Mouse (Mus musculus) brain, embryonic 18.5 days (tissue): ENCODE data around the gene Fabp3.

Experiments used
- DNase-seq: peaks from one replicate; pipeline ENCODE4 v3.0.0-alpha.2; 2012; ENCODE audit warnings: low read depth, low spot score

The Fabp3 gene

DNA sequence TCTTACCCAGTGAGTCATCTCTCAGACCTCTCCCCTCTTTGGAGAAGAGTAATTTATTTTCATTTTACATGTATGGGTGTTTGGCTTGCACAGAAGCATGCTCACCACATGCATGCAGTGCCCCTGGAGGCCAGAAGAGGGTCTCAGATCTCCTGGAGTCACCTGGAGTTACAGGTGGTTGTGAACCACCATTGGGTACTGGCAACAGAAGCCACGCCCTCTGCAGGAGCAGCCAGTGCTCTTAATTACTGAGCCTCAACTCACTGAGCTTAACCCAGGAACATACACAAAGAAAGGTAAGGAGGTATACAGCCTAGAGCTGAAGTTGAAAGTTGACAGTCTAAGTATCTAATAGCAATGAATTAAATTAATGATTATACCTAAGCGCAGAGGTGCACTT, 17.1 kb downstream of the Fabp3 start:
- no peak for DNase-seq

DNA sequence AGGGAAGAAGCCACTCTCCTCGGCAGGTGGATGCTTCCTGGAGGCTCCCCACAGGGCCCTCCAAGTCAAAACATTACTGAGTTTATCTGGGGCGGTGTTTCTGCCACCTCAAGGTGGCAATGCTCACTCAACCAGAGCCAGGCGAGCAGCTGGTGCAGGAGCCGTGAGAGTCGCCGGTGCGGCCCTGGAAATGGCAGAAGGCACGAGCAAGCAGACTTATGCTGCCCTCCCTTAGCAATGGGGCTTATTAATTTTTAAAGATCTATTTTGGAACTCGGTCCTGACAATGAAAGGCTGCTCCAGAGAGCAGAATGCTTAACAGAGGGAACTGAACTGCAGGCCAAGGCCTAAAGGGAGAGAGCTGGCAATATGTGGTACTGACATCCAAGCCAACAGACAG, 19.0 kb downstream of the Fabp3 start:
- no peak for DNase-seq

DNA sequence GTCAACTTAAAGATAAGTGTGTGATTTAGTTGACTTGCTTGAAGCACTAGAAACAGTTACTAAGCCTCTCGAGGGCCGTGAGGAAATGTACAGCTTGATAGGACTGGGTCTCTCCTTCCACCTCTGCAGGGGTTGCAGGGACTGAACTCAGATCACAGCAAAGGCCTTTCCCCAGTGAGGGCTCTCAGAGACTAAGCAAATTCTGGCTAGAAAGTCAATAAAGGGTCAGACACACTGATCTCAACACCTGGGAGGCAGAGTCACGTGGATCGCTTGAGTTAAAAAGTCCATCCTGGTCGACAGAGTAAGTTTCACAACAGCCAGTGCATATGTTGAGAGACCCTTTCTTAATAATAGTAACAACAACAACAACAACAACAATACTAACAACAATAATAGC, 27.5 kb downstream of the Fabp3 start:
- DNase-seq: no peak

DNA sequence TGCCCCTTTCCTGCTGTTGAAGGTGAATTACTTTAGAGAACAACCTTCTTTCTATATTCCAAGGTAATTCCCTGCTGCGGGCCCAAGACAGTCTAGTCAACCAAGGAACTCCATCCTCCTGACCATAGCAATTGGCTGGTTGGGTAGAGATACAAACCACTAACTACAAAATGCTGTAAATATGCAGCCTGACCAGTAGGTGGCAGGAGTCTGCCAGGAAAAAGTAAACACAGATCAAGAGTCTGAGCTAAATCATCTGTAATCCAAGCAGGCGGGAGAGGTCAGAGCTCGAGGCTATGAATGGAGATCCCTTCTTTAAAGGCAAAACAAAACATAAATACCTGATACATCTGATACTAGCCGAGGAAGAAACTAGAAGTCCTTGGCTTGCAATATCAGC, 33.3 kb downstream of the Fabp3 start:
- DNase-seq: peak; percentile 16

- DNase-seq: no peak
These were observed 41.3 kb downstream of the Fabp3 start for GRCm38 (mm10) chr4:130349666-130350065.

- no peak for DNase-seq
These were observed 42.5 kb downstream of the Fabp3 start for GRCm38 (mm10) chr4:130350690-130351422.

DNA sequence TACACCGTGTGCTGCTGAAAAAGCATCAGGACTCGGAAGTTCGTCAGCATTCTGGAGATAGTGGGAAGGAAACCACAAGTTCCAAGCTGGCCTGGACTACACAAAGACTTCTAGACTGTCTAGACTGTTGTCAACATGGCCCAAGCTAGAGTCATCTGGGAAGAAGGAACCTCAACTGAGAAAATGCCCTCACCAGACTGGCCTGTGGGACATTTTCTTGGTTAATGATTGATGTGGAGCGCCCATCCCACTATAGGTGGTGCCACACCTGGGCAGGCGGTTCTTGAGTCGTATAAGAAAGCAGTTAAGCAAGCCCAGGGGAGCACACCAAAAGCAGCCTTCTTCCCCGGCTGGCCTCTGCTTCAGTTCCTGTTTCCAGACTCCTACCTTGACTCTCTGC, 44.2 kb downstream of the Fabp3 start:
- DNase-seq: no peak

DNA sequence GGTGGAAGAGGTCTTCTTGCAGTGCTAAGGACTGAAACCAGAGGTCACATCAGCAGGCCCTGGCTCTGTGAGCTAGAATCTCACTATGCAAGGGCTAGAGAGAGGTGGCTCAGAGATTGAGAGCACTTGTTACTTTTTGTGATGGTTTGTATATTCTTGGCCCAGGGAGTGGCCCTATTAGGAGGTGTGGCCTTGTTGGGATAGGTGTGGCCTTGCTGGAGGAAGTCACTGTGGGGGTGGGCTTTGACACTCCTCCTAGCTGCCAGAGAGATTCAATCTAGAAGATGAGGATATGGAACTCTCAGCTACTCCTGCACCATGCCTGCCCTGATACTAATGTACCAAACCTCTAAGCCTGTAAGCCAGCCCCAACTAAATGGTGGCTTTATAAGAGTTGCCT, 49.6 kb downstream of the Fabp3 start:
- DNase-seq: no peak

DNA sequence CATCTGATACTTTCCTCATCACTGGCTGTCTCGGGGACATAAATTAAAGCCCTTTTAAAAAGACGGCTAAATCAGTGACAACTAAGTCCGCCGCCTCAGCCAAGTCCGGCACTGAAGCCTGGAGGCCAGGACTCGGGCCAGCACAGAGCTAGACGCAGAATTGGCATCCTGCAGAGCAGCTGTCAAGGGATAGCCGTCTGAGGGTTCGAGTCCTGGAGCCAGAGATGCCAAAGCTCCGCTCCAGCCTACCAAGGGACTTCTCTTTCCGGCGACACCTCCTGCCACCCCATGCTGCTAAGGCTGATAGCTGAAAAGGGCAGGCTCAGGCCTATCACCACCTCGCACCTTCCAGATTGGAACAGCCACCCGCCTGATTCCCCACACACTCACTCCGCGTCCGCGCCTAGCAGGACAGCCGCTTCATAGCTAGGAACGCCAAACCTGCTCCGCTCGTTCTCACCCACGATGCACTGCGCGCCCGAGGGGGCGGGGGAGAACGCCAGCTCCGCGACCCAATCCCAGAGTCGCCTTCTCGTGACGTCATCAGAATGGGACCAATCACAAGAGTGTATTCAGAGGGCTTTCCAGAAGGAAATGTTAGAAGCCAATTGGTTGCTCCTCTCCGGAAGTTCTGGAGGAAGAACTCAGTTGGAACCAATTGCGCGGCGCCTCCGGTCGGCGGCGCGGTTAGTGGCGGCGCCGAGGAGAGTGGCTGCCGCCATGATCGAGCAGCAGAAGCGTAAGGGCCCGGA, 51.3 kb downstream of the Fabp3 start, which contains the start of the genes Zcchc17 and Snrnp40:
Gene Zcchc17 (minus strand): TSS at position 458 of the 752 bp plus-strand sequence.
Gene Snrnp40 (plus strand): TSS at position 647 of the 752 bp plus-strand sequence.
- peak; percentile 99 for DNase-seq

- no peak for DNase-seq
These were observed 51.8 kb downstream of the Fabp3 start for GRCm38 (mm10) chr4:130360238-130360590.
